Mouse (Mus musculus): ENCODE results near the gene Myo1d. TPM values are rescaled to one million over a fixed set of nuclear protein-coding genes. Genes with fewer than 3 reads are reported as not detected.

Gene Myo1d
- polyA plus RNA-seq, 1 experiment, result 11.5 TPM

- Histone ChIP-seq H3K27ac (ENCODE audit: insufficient read depth, low read length) (peak overlapping the region; percentile 51), H3K4me3 (ENCODE audit: insufficient read depth, low read length) (peak overlapping the region; percentile 100), H3K4me1 (ENCODE audit: control insufficient read depth, insufficient read depth, low read length) (peaks cover 13% of the 10 kb centered on the region)
- TF ChIP-seq CTCF (IDR thresholded peaks at IDR 0.05; ENCODE audit: extremely low read depth, insufficient read depth, low read length), result no peak
- TF ChIP-seq POLR2A (IDR thresholded peaks at IDR 0.05; ENCODE audit: extremely low read depth, insufficient read depth, low read length), result no peak
Measured at GRCm38 (mm10) chr11:80482921-80483320, 296.9 kb downstream of the Myo1d start.

GRCm38 (mm10) chr11:80482347-80482746 lies 297.5 kb downstream of the Myo1d start:
- Histone ChIP-seq H3K4me3 (ENCODE audit: insufficient read depth, low read length) (peak overlapping the region; percentile 100), H3K4me1 (ENCODE audit: control insufficient read depth, insufficient read depth, low read length) (peaks cover 10% of the 10 kb centered on the region; the same call in 1 of the 2 replicates), H3K27ac (ENCODE audit: insufficient read depth, low read length) (peak overlapping the region; percentile 51)
- TF ChIP-seq CTCF (IDR thresholded peaks at IDR 0.05; ENCODE audit: extremely low read depth, insufficient read depth, low read length) (no peak), POLR2A (IDR thresholded peaks at IDR 0.05; ENCODE audit: extremely low read depth, insufficient read depth, low read length) (peak; percentile 22; the same call in 1 of the 2 replicates)

- TF ChIP-seq CTCF (IDR thresholded peaks at IDR 0.05; ENCODE audit: extremely low read depth, insufficient read depth, low read length), result no peak
- 0 out of 2 replicates have a peak, but pooled peaks have one; percentile 31 for TF ChIP-seq POLR2A (IDR thresholded peaks at IDR 0.05; ENCODE audit: extremely low read depth, insufficient read depth, low read length)
- Histone ChIP-seq H3K4me3 (ENCODE audit: insufficient read depth, low read length) (peak overlapping the region; percentile 100), H3K4me1 (ENCODE audit: control insufficient read depth, insufficient read depth, low read length) (peaks cover 10% of the 10 kb centered on the region; the same call in 1 of the 2 replicates), H3K27ac (ENCODE audit: insufficient read depth, low read length) (peak overlapping the region; percentile 90)
Measured at GRCm38 (mm10) chr11:80481409-80482050, 298.3 kb downstream of the Myo1d start.

GRCm38 (mm10) chr11:80479906-80480866 lies 299.6 kb downstream of the Myo1d start:
- H3K27ac ChIP-seq (ENCODE audit: insufficient read depth, low read length), result peak overlapping the region; percentile 85
- H3K4me1 ChIP-seq (ENCODE audit: control insufficient read depth, insufficient read depth, low read length), result peaks cover 2% of the 10 kb centered on the region; the same call in 1 of the 2 replicates
- TF ChIP-seq POLR2A (IDR thresholded peaks at IDR 0.05; ENCODE audit: extremely low read depth, insufficient read depth, low read length), result no peak; the same call in 1 of the 2 replicates
- peak overlapping the region; percentile 100 for H3K4me3 ChIP-seq (ENCODE audit: insufficient read depth, low read length)

GRCm38 (mm10) chr11:80479425-80479824 lies 300.4 kb downstream of the Myo1d start:
- H3K4me1 ChIP-seq (ENCODE audit: control insufficient read depth, insufficient read depth, low read length), result peaks cover 2% of the 10 kb centered on the region; the same call in 1 of the 2 replicates
- peak overlapping the region; percentile 93; the same call in 1 of the 2 replicates for H3K27ac ChIP-seq (ENCODE audit: insufficient read depth, low read length)
- H3K4me3 ChIP-seq (ENCODE audit: insufficient read depth, low read length), result peak overlapping the region; percentile 100
- TF ChIP-seq CTCF (IDR thresholded peaks at IDR 0.05; ENCODE audit: extremely low read depth, insufficient read depth, low read length), result no peak
- TF ChIP-seq POLR2A (IDR thresholded peaks at IDR 0.05; ENCODE audit: extremely low read depth, insufficient read depth, low read length), result 0 out of 2 replicates have a peak, but pooled peaks have one; percentile 10

GRCm38 (mm10) chr11:80478694-80479412 lies 301.0 kb downstream of the Myo1d start:
- H3K4me1 ChIP-seq (ENCODE audit: control insufficient read depth, insufficient read depth, low read length), result peaks cover 3% of the 10 kb centered on the region
- TF ChIP-seq CTCF (IDR thresholded peaks at IDR 0.05; ENCODE audit: extremely low read depth, insufficient read depth, low read length), result no peak
- TF ChIP-seq POLR2A (IDR thresholded peaks at IDR 0.05; ENCODE audit: extremely low read depth, insufficient read depth, low read length), result no peak
- peak overlapping the region; percentile 93 for H3K27ac ChIP-seq (ENCODE audit: insufficient read depth, low read length)
- peak overlapping the region; percentile 100 for H3K4me3 ChIP-seq (ENCODE audit: insufficient read depth, low read length)

- H3K4me1 ChIP-seq (ENCODE audit: control insufficient read depth, insufficient read depth, low read length), result peaks cover 5% of the 10 kb centered on the region
- TF ChIP-seq POLR2A (IDR thresholded peaks at IDR 0.05; ENCODE audit: extremely low read depth, insufficient read depth, low read length) (0 out of 2 replicates have a peak, but pooled peaks have one; percentile 35), CTCF (IDR thresholded peaks at IDR 0.05; ENCODE audit: extremely low read depth, insufficient read depth, low read length) (no peak)
- H3K4me3 ChIP-seq (ENCODE audit: insufficient read depth, low read length), result peak overlapping the region; percentile 100
- peak overlapping the region; percentile 93 for H3K27ac ChIP-seq (ENCODE audit: insufficient read depth, low read length)
Measured at GRCm38 (mm10) chr11:80477341-80478199, 302.3 kb downstream of the Myo1d start.
